Mouse (Mus musculus) ES-E14 (cell line): Measurements from ENCODE around the gene Tmem214. TPM values are rescaled to one million over a fixed set of nuclear protein-coding genes. Genes with fewer than 3 reads are reported as not detected.

Experiments used
- DNase-seq: peaks from one replicate; pipeline ENCODE4 v3.0.0-alpha.2; 2013; ENCODE audit warnings: low read depth, low spot score
- H3K27ac ChIP-seq: 2 replicates; pipeline ENCODE4 v1.5.1; 2012; ENCODE audit warnings: low read depth, mild to moderate bottlenecking, low read length, moderate library complexity, mixed read lengths; ENCODE audit not compliant: poor library complexity, insufficient read depth, severe bottlenecking
- H3K36me3 ChIP-seq: 2 replicates; pipeline ENCODE4 v1.6.1; 2012; ENCODE audit warnings: mild to moderate bottlenecking, low read length, moderate library complexity, mixed read lengths; ENCODE audit not compliant: control insufficient read depth, poor library complexity, insufficient read depth, severe bottlenecking
- H3K4me1 ChIP-seq, 2 experiments: fragments of 150-350 bp in 1 of 2; sonication (generic) in 1 of 2; 2 replicates each; pipeline ENCODE4 v1.6.1; 2012; ENCODE audit warnings: low read length in 2 of 2, mild to moderate bottlenecking in 1 of 2, mixed read lengths in 1 of 2; ENCODE audit not compliant: control insufficient read depth in 2 of 2, insufficient read depth in 2 of 2, poor library complexity in 1 of 2
- H3K4me3 ChIP-seq, 2 experiments: fragments of 150-350 bp in 1 of 2; sonication (generic) in 1 of 2; 2 replicates each; pipeline ENCODE4 v1.5.1; 2012; ENCODE audit warnings: low read length in 2 of 2, low read depth in 1 of 2, mild to moderate bottlenecking in 1 of 2, mixed read lengths in 1 of 2; ENCODE audit not compliant: insufficient read depth in 1 of 2, poor library complexity in 1 of 2, severe bottlenecking in 1 of 2
- H3K9ac ChIP-seq: 2 replicates; pipeline ENCODE4 v1.6.1; 2012; ENCODE audit warnings: low read depth, mild to moderate bottlenecking, low read length, mixed read lengths; ENCODE audit not compliant: poor library complexity, insufficient read depth, severe bottlenecking
- H3K9me3 ChIP-seq: fragments of 150-350 bp; sonication (generic); 2 replicates; pipeline ENCODE4 v1.6.1; 2012; ENCODE audit warnings: low read depth, mild to moderate bottlenecking, low read length; ENCODE audit not compliant: control insufficient read depth, insufficient read depth
- CHD2 ChIP-seq: IDR thresholded peaks from 2 replicates; pipeline ENCODE4 v1.6.1; 2014; ENCODE audit warnings: mild to moderate bottlenecking, low read depth, low read length, inconsistent platforms
- HCFC1 ChIP-seq: IDR thresholded peaks from 2 replicates; pipeline ENCODE4 v1.6.1; 2012; ENCODE audit warnings: low read length, inconsistent platforms, borderline replicate concordance; ENCODE audit not compliant: insufficient read depth
- MAFK ChIP-seq: IDR thresholded peaks from 2 replicates; pipeline ENCODE4 v1.6.1; 2014; ENCODE audit warnings: mild to moderate bottlenecking, low read depth, low read length, inconsistent platforms; ENCODE audit not compliant: insufficient read depth
- ZC3H11A ChIP-seq: IDR thresholded peaks from 2 replicates; pipeline ENCODE4 v1.6.1; 2012; ENCODE audit warnings: low read depth, mild to moderate bottlenecking, inconsistent platforms, low read length, borderline replicate concordance
- ZNF384 ChIP-seq: IDR thresholded peaks from 2 replicates; pipeline ENCODE4 v1.6.1; 2012; ENCODE audit warnings: low read depth, low read length, inconsistent platforms
- in situ Hi-C, 2 experiments: fragments of 600-800 bp; cut with MboI; formaldehyde crosslinking; loops; one replicate each; pipeline ENCODE4 v1.15.1; 2025; ENCODE audit warnings: low sequenced_read_pairs in 2 of 2, inconsistent platforms in 1 of 2; ENCODE audit not compliant: unreplicated experiment in 2 of 2
- total RNA-seq: library from RNA; depleted of rRNA; stranded (reverse); fragments of 300-350 nt; gene quantifications from 2 replicates; pipeline ENCODE4 v1.2.3, GENCODE M21; 2012

Tmem214 gene
- total RNA-seq, 1 experiment, result 66.9 TPM

- no peak for TF ChIP-seq ZC3H11A
- TF ChIP-seq CHD2, result no peak
- TF ChIP-seq MAFK, result no peak
- no peak for TF ChIP-seq HCFC1
- TF ChIP-seq ZNF384, result no peak
- Histone ChIP-seq H3K9ac (no peak overlapping the region), H3K36me3 (peaks cover 14% of the 10 kb centered on the region), H3K4me1 (peaks cover 7 to 18% of the 10 kb centered on the region in 2 experiments; a peak in 3 of 4 replicates), H3K27ac (no peak overlapping the region), H3K4me3 (no peak overlapping the region), H3K9me3 (no peaks in the 10 kb centered on the region)
- DNase-seq, result no peak
- in situ Hi-C loops, result no loop called here
These were observed 41.5 kb downstream of the Tmem214 start for GRCm38 (mm10) chr5:30909300-30909659.

GRCm38 (mm10) chr5:30909863-30910262, 42.1 kb downstream of the Tmem214 start:
- Histone ChIP-seq H3K4me1 (peaks cover 7 to 18% of the 10 kb centered on the region in 2 experiments; a peak in 3 of 4 replicates), H3K4me3 (no peak overlapping the region), H3K27ac (no peak overlapping the region), H3K36me3 (peaks cover 8% of the 10 kb centered on the region; the same call in 1 of the 2 replicates), H3K9me3 (no peaks in the 10 kb centered on the region), H3K9ac (no peak overlapping the region)
- TF ChIP-seq MAFK (no peak), ZNF384 (no peak)
- in situ Hi-C loops, result no loop called here
- no peak for DNase-seq

DNA sequence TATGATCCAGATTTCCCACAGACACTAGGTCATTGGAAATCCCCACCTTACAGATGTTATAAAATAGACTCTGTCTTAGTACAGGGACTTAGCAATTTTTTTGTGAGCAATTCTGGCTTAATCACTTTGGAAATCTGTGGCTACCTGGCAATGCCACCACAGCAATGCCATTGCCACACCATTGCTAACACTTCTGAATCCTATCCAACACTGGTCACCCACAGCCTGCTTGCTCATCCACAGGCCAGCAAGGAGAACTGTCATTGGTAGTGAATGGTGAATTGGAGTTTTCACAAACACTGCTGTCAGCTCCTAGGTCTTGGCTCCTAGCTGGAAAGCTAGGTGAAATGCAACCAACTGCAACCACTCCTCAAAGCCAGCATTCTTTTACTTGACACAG, 42.7 kb downstream of the Tmem214 start:
- Histone ChIP-seq H3K9me3 (no peaks in the 10 kb centered on the region), H3K4me1 (peaks cover 7 to 20% of the 10 kb centered on the region in 2 experiments; a peak in 3 of 4 replicates), H3K4me3 (no peak overlapping the region), H3K9ac (no peak overlapping the region), H3K36me3 (peaks cover 5% of the 10 kb centered on the region; the same call in 1 of the 2 replicates), H3K27ac (no peak overlapping the region)
- no peak for DNase-seq
- TF ChIP-seq CHD2, result no peak
- TF ChIP-seq ZNF384, result no peak
- no peak for TF ChIP-seq ZC3H11A
- no peak for TF ChIP-seq HCFC1
- no peak for TF ChIP-seq MAFK
- in situ Hi-C loops, result no loop called here

DNA sequence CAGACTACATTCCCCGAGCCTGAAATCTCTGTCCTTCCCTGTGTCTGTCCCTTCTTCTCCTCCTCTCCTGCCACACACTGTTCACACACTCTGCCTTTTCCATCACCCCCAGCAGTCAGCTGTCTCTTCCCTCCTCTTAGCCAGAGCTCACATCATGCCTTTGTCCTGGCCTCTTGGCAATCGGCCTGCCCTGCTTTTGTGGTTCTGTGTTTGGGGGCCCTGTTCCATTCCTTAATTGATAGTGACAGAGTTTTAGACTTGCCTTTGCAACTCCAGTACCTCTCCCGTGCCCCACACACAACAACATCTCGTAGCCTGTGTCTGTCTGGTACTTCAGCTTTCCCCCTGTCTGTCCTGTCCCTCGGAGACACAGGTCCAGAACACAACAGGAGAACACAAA, 44.3 kb downstream of the Tmem214 start:
- no peaks in the 10 kb centered on the region for H3K36me3 ChIP-seq
- H3K4me1 ChIP-seq, result peaks cover 9 to 24% of the 10 kb centered on the region in 2 experiments
- TF ChIP-seq CHD2 (no peak), MAFK (no peak), HCFC1 (no peak), ZNF384 (no peak), ZC3H11A (no peak)
- H3K4me3 ChIP-seq, result no peak overlapping the region
- DNase-seq, result no peak
- H3K27ac ChIP-seq, result no peak overlapping the region
- H3K9ac ChIP-seq, result no peak overlapping the region
- in situ Hi-C loops, result no loop called here
- no peaks in the 10 kb centered on the region for H3K9me3 ChIP-seq

DNA sequence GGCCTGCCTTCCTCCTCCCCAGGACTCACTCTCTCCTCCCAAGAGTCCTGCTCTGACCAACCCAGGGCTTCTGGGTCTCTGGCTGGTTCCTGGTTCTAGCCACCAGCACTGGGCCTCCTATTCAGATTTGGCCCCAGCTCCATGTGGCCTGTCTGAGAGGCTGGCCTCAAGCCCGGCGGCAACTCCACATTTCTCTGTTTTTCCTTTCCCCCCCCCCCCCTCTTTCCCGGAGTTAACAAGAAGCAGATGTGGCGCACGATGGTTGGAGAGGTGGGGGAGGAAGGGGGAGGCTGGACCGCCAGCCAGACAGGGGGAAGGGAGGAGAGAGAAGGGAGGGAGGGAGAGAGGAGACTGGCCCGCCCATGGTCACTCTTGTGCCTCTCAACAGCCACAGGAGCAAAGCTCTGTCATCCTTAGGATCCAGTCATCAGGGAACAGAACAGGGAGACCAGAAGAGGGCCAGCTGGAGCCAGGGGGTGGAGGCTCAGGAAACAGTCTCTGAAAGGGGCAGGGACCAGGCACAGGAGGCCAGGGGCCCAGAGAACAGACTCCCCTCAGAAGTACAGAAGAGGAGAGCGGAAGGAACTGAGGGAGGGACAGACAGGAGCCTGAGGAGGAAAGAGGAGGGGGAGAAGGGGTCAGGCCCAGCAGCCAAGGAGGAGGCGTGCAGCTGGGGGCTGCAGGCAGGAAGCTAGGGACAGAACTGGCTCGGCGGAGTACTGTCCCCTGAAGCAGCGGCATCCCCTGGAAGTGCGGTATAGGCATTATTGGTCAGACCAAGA, 45.4 kb downstream of the Tmem214 start, which contains the start of gene Emilin1:
Emilin1 (plus strand) TSS at position 343 of the 782 bp plus-strand sequence.
- DNase-seq, result no peak
- H3K9me3 ChIP-seq, result no peaks in the 10 kb centered on the region
- H3K4me1 ChIP-seq, result peaks cover 9 to 34% of the 10 kb centered on the region in 2 experiments
- TF ChIP-seq MAFK, result no peak
- TF ChIP-seq CHD2, result no peak
- TF ChIP-seq ZNF384, result no peak
- no peak for TF ChIP-seq HCFC1
- no peak for TF ChIP-seq ZC3H11A
- in situ Hi-C loops, result no loop called here
- no peaks in the 10 kb centered on the region for H3K36me3 ChIP-seq
- H3K27ac ChIP-seq, result no peak within 1 kb of the TSS
- H3K9ac ChIP-seq, result peak within 1 kb of the TSS; percentile 45
- H3K4me3 ChIP-seq, result peak within 1 kb of the TSS; percentile 32 to 43
